Mouse (Mus musculus): Measurements from ENCODE around the gene Rhoq. TPM values are rescaled to one million over a fixed set of nuclear protein-coding genes. Genes with fewer than 3 reads are reported as not detected.

Gene Rhoq
- total RNA-seq, 2 experiments from 2014 or later: 3.1 to 5.4 TPM

GRCm38 (mm10) chr17:86988161-86988560 lies 25.3 kb downstream of the Rhoq start:
- no peak for ATAC-seq (replicated peaks; ENCODE audit: poor library complexity, severe bottlenecking)

- no peak for ATAC-seq (replicated peaks; ENCODE audit: poor library complexity, severe bottlenecking)
Measured at GRCm38 (mm10) chr17:86988601-86989184, 25.8 kb downstream of the Rhoq start.

GRCm38 (mm10) chr17:86991306-86991705 lies 28.4 kb downstream of the Rhoq start:
- ATAC-seq (replicated peaks; ENCODE audit: poor library complexity, severe bottlenecking): no peak

- ATAC-seq (replicated peaks; ENCODE audit: poor library complexity, severe bottlenecking): no peak
Measured at GRCm38 (mm10) chr17:86997323-86997722, 34.4 kb downstream of the Rhoq start.

- ATAC-seq (replicated peaks; ENCODE audit: poor library complexity, severe bottlenecking): no peak
Measured at GRCm38 (mm10) chr17:87008950-87009349, 46.1 kb downstream of the Rhoq start.

GRCm38 (mm10) chr17:87011301-87012019 lies 48.6 kb downstream of the Rhoq start:
- no peak for ATAC-seq (replicated peaks; ENCODE audit: poor library complexity, severe bottlenecking)

GRCm38 (mm10) chr17:87019692-87020091 lies 56.8 kb downstream of the Rhoq start:
- ATAC-seq (replicated peaks; ENCODE audit: poor library complexity, severe bottlenecking): no peak

- ATAC-seq (replicated peaks; ENCODE audit: poor library complexity, severe bottlenecking): no peak
Measured at GRCm38 (mm10) chr17:87024491-87025242, 61.8 kb downstream of the Rhoq start.

GRCm38 (mm10) chr17:87025269-87025949 lies 62.5 kb downstream of the Rhoq start, which contains the start of the genes Pigf and Cript:
Gene Pigf, minus strand, starts transcription at chr17:87025406.
Gene Cript, plus strand, starts transcription at chr17:87025550.
- peak; percentile 95 for ATAC-seq (replicated peaks; ENCODE audit: poor library complexity, severe bottlenecking)

GRCm38 (mm10) chr17:87036141-87037073 lies 73.5 kb downstream of the Rhoq start:
- peak; percentile 81 for ATAC-seq (replicated peaks; ENCODE audit: poor library complexity, severe bottlenecking)

GRCm38 (mm10) chr17:87038496-87038895 lies 75.6 kb downstream of the Rhoq start:
- ATAC-seq (replicated peaks; ENCODE audit: poor library complexity, severe bottlenecking): no peak

- no peak for ATAC-seq (replicated peaks; ENCODE audit: poor library complexity, severe bottlenecking)
Measured at GRCm38 (mm10) chr17:87041739-87042138, 78.9 kb downstream of the Rhoq start.

GRCm38 (mm10) chr17:87044364-87044763 lies 81.5 kb downstream of the Rhoq start:
- peak; percentile 98 for ATAC-seq (replicated peaks; ENCODE audit: poor library complexity, severe bottlenecking)

GRCm38 (mm10) chr17:87044796-87045195 lies 81.9 kb downstream of the Rhoq start:
- no peak for ATAC-seq (replicated peaks; ENCODE audit: poor library complexity, severe bottlenecking)

Other genes with a start within 250 kb of the Rhoq start
- gene Epas1, start 209.4 kb upstream of the Rhoq start, total RNA-seq (2014; fragmentation: Nextera tagmentation): 0.49 TPM in 1 of 2 replicates, not detected in the other
- gene Epas1, start 209.4 kb upstream of the Rhoq start, total RNA-seq (2017): under 0.01 and 0.15 TPM in 2 replicates
- not detected in 2 replicates for gene Tmem247, start 45.7 kb upstream of the Rhoq start, total RNA-seq (2014; fragmentation: Nextera tagmentation)
- not detected in 2 replicates for gene Tmem247, start 45.7 kb upstream of the Rhoq start, total RNA-seq (2017)
- gene Atp6v1e2, start 15.2 kb upstream of the Rhoq start, total RNA-seq (2014; fragmentation: Nextera tagmentation): not detected in 2 replicates
- gene Atp6v1e2, start 15.2 kb upstream of the Rhoq start, total RNA-seq (2017): not detected in 2 replicates
- 13.8 and 17.0 TPM in 2 replicates for gene Pigf, start 62.3 kb downstream of the Rhoq start, total RNA-seq (2014; fragmentation: Nextera tagmentation)
- gene Pigf, start 62.3 kb downstream of the Rhoq start, total RNA-seq (2017): 22.3 and 25.0 TPM in 2 replicates
- 75.0 and 82.0 TPM in 2 replicates for gene Cript, start 62.5 kb downstream of the Rhoq start, total RNA-seq (2014; fragmentation: Nextera tagmentation)
- 57.9 and 68.6 TPM in 2 replicates for gene Cript, start 62.5 kb downstream of the Rhoq start, total RNA-seq (2017)
- gene Socs5, start 144.6 kb downstream of the Rhoq start, total RNA-seq (2014; fragmentation: Nextera tagmentation): 6.0 and 6.3 TPM in 2 replicates
- gene Socs5, start 144.6 kb downstream of the Rhoq start, total RNA-seq (2017): 3.0 and 3.3 TPM in 2 replicates